Mouse (Mus musculus) c-Kit-negative CD71-positive TER-119-positive erythroid progenitor cells, embryonic 14.5 days (primary cell): ENCODE measurements around the gene Fbxl19.
"Not testable (repeated sequence)": the region's sequence is repeated elsewhere in the genome, so short reads cannot be mapped to it uniquely, and the experiment has no call there.

Source experiments
- DNase-seq: peaks from one replicate; pipeline ENCODE4 v3.0.0-alpha.2; 2013; ENCODE audit warnings: low read depth, low spot score

Fbxl19 gene

GRCm38 (mm10) chr7:127727898-127728297, 16.4 kb upstream of the Fbxl19 start:
- no peak for DNase-seq

DNA sequence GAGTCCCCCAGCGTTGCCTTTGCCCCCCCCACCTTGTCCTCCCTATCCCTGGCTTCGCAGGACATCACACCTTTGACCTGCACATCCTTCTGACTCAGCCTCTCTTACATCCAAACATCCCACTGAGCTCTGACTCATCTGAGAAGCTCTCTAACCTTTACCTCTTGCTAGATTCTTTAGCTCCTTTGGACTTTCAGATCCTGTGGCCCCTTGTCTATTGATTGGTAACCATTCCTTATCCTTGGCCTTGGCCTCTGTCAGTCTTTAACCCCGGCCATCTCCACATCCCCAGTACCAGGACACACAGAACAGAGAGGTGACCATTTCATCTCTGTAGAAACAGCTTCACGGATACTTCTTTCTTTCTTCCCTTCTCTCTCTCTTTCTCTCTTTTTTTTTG, 14.2 kb upstream of the Fbxl19 start:
- DNase-seq: no peak

GRCm38 (mm10) chr7:127732066-127732465, 12.3 kb upstream of the Fbxl19 start, which contains the start of gene Ctf2:
Gene Ctf2, minus strand, starts transcription at chr7:127732166.
- not testable (repeated sequence) for DNase-seq

DNA sequence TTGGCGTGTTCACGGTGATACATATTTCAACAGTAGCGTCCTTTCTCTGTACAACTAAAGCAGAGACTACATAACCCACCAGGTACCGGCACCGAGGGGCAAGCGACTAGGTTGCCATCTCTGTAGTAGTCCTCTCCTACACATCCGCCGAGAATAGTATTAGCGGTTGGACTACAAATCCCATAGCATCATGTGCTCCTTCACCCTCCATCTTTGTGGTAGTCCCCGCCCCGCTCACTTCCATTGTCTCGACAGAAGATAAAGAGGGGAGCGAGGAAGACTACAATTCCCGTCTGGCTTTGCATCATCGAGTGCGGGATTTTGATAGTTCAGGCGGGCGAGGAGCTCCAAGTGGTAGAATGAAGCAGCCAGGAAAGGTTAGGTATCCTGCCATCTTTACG, 908 bp downstream of the Fbxl19 start:
- peak; percentile 63 for DNase-seq

- DNase-seq: peak; percentile 62
Measured at GRCm38 (mm10) chr7:127745652-127746493, 1.5 kb downstream of the Fbxl19 start.

GRCm38 (mm10) chr7:127746494-127747491, 2.5 kb downstream of the Fbxl19 start:
- no peak for DNase-seq

GRCm38 (mm10) chr7:127747559-127748234, 3.4 kb downstream of the Fbxl19 start:
- DNase-seq: no peak

GRCm38 (mm10) chr7:127748235-127748560, 3.9 kb downstream of the Fbxl19 start:
- DNase-seq: no peak

DNA sequence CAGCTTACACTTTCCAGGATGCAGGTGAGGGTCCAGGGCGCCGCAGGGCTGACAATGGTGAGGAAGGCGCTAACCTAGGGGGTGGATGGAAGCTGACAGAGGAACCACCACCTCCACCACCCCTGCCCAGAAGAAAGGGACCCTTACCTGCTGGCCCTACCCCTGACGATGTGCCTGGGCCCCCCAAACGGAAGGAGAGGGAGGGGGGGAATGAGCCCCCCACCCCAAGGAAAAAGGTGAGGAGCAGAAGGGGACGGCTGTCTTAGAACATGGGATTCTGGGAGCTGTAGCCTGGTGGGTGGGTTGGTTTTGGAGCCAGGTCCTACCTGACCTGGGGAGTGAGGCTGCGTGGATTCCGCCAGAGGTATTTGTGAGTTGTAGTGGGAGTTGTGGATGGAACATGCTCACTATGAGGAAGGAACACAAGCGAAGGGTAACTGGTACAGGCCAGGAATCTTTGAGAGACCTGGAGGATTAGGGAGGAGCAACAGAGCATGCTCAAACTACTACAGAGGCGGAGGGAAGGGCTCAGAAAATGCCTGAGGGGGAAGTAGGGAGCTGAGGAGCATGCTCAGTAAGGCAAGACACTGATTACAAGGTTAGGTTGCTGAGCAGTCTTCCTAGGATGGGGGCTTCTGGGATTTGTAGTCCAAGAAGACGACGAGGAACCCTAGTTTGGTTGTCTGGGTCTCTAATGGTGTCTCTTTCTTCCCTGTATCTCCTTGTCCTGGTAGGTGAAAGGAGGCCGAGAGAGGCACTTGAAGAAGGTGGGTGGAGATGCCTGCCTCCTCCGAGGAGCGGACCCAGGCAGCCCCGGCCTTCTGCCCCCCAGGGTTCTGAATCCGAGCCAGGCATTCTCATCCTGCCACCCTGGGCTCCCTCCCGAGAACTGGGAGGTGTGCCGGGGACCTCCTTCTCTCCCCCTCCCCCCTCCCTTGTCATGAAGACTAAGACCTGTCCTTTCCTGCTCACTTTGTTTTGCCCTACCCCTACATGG, 6.1 kb downstream of the Fbxl19 start:
- no peak for DNase-seq

- DNase-seq: no peak
Measured at GRCm38 (mm10) chr7:127751619-127752018, 7.3 kb downstream of the Fbxl19 start.

GRCm38 (mm10) chr7:127752069-127752468, 7.7 kb downstream of the Fbxl19 start:
- DNase-seq: no peak

DNA sequence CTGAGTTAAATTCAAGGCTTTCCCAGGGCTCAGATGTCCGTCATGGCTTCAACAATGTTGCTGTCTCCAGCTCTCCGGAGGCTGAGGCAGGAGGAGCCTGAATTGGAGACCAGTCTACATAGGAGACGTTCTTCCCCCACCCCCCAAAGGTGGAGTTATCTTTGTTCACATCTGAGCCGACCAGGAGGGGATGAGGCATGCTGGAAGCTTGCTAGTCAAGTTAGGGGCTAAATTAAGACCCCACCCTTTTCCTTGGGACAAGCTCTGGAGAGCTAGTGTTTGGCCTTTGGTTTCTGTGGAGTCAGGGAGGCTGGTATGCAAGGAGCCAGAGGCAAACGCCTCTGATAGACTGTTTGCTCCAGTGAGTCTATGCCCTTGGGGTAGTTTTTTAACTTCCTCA, 8.8 kb downstream of the Fbxl19 start:
- no peak for DNase-seq

DNA sequence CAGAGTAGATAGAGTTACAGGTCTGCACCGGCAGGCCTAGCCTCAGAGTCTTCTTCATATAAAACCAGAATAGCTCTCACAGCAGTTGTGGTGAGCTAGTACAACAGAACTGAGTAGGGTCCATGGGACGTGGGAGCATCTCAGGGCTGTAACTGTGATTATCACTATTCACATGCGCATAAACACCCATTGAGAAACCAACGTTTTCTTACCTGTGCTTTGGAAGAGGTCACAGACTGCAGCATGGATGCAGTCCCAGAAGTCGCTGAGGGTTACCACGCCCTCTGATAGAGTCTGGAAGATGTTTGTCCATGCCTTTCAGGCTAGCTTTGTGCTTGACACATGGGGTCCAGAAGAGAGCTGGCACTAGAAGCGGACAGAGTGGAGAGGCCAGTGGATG, 9.4 kb downstream of the Fbxl19 start:
- DNase-seq: no peak

- no peak for DNase-seq
Measured at GRCm38 (mm10) chr7:127759716-127760115, 15.4 kb downstream of the Fbxl19 start.

DNA sequence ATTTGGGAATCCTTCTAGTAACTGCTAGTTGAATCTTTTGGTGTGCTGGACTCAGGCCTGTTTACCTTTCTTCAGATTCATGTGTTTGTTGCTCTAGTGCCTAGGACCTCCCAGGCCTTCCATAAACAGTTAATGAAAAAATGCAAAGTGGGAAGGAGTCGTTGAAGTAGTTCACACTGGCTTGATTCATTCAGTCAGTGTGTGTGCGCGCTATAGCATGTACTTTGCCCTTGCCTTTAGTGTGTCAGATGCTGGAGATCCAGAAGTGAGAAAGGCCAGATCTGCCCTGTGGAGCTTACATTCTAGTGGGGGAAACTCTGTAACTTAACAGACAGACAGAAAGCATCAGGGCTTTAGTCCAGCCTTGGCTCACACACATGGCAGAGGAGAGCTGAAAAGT, 16.1 kb downstream of the Fbxl19 start:
- no peak for DNase-seq

DNA sequence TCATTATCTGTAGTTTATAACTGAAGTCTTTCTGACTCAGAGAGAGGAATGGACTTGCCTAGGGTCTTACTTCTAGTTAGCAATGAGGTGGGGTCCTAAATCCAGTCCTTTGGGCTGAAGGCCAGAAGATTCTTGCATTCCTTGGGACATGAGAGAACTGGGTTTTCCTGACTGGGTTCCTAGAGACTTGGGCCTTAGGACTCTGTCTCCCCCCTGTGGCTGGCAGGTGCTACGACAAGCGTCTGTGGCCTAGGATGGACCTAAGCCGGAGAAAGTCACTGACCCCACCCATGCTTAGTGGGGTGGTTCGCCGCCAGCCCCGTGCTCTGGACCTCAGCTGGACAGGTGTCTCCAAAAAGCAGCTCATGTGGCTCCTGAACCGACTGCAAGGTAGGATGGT, 16.7 kb downstream of the Fbxl19 start:
- DNase-seq: peak; percentile 59

DNA sequence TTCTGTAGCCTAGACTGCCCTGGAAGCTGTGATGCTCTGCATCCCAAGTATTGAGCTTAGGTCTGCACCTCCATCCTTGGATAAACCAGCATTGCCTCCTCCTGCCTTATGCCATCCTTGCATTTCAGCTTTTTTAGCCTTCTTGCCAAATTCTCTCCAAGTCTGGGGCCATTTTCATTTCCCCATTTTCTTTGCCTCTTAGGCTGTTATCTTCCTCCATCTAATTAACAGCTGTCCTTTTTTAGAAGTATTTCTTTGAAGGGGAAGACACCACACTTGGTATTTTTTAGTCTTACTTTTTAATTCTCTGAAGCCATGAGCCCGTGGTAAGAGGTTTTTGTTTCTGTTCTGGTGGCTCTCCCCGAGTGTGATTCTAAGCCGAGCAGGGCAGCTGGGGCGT, 19.3 kb downstream of the Fbxl19 start:
- no peak for DNase-seq

DNA sequence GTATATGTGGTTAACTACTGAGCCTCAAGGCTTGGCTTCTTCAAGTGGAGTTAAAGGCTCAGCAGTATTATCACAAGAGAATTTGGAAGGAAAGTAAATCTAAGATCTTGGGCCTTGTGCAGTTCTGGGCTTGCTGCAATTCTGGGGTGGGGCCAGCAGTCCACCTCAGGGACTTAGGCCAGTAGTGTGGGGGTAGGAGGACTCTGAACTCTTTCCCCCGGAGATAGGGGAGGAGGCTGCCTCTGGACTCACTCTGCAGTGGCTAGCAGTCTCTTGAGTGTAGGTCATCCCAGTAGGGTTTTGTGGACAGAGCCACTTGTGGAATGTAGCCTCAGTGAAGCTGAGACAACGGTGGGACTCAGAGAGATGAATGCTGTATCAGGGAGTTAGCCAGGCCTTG, 21.4 kb downstream of the Fbxl19 start:
- no peak for DNase-seq

- peak; percentile 78 for DNase-seq
Measured at GRCm38 (mm10) chr7:127766851-127767609, 22.7 kb downstream of the Fbxl19 start.
